Mouse (Mus musculus) ES-E14 (cell line): ENCODE results near the gene Grb2. TPM values are rescaled to one million over a fixed set of nuclear protein-coding genes. Genes with fewer than 3 reads are reported as not detected.
A peak's percentile ranks its signal among the peaks of the same experiment; 100 is the strongest.

Source experiments
- DNase-seq: peaks from one replicate; pipeline ENCODE4 v3.0.0-alpha.2; 2013; ENCODE audit warnings: low read depth, low spot score
- H3K27ac ChIP-seq: 2 replicates; pipeline ENCODE4 v1.5.1; 2012; ENCODE audit warnings: low read depth, mild to moderate bottlenecking, low read length, moderate library complexity, mixed read lengths; ENCODE audit not compliant: poor library complexity, insufficient read depth, severe bottlenecking
- H3K36me3 ChIP-seq: 2 replicates; pipeline ENCODE4 v1.6.1; 2012; ENCODE audit warnings: mild to moderate bottlenecking, low read length, moderate library complexity, mixed read lengths; ENCODE audit not compliant: control insufficient read depth, poor library complexity, insufficient read depth, severe bottlenecking
- H3K4me1 ChIP-seq, 2 experiments: fragments of 150-350 bp in 1 of 2; sonication (generic) in 1 of 2; 2 replicates each; pipeline ENCODE4 v1.6.1; 2012; ENCODE audit warnings: low read length in 2 of 2, mild to moderate bottlenecking in 1 of 2, mixed read lengths in 1 of 2; ENCODE audit not compliant: control insufficient read depth in 2 of 2, insufficient read depth in 2 of 2, poor library complexity in 1 of 2
- H3K4me3 ChIP-seq, 2 experiments: fragments of 150-350 bp in 1 of 2; sonication (generic) in 1 of 2; 2 replicates each; pipeline ENCODE4 v1.5.1; 2012; ENCODE audit warnings: low read length in 2 of 2, low read depth in 1 of 2, mild to moderate bottlenecking in 1 of 2, mixed read lengths in 1 of 2; ENCODE audit not compliant: insufficient read depth in 1 of 2, poor library complexity in 1 of 2, severe bottlenecking in 1 of 2
- H3K9ac ChIP-seq: 2 replicates; pipeline ENCODE4 v1.6.1; 2012; ENCODE audit warnings: low read depth, mild to moderate bottlenecking, low read length, mixed read lengths; ENCODE audit not compliant: poor library complexity, insufficient read depth, severe bottlenecking
- H3K9me3 ChIP-seq: fragments of 150-350 bp; sonication (generic); 2 replicates; pipeline ENCODE4 v1.6.1; 2012; ENCODE audit warnings: low read depth, mild to moderate bottlenecking, low read length; ENCODE audit not compliant: control insufficient read depth, insufficient read depth
- CHD2 ChIP-seq: IDR thresholded peaks from 2 replicates; pipeline ENCODE4 v1.6.1; 2014; ENCODE audit warnings: mild to moderate bottlenecking, low read depth, low read length, inconsistent platforms
- HCFC1 ChIP-seq: IDR thresholded peaks from 2 replicates; pipeline ENCODE4 v1.6.1; 2012; ENCODE audit warnings: low read length, inconsistent platforms, borderline replicate concordance; ENCODE audit not compliant: insufficient read depth
- MAFK ChIP-seq: IDR thresholded peaks from 2 replicates; pipeline ENCODE4 v1.6.1; 2014; ENCODE audit warnings: mild to moderate bottlenecking, low read depth, low read length, inconsistent platforms; ENCODE audit not compliant: insufficient read depth
- ZC3H11A ChIP-seq: IDR thresholded peaks from 2 replicates; pipeline ENCODE4 v1.6.1; 2012; ENCODE audit warnings: low read depth, mild to moderate bottlenecking, inconsistent platforms, low read length, borderline replicate concordance
- ZNF384 ChIP-seq: IDR thresholded peaks from 2 replicates; pipeline ENCODE4 v1.6.1; 2012; ENCODE audit warnings: low read depth, low read length, inconsistent platforms
- in situ Hi-C, 2 experiments: fragments of 600-800 bp; cut with MboI; formaldehyde crosslinking; loops; one replicate each; pipeline ENCODE4 v1.15.1; 2025; ENCODE audit warnings: low sequenced_read_pairs in 2 of 2, inconsistent platforms in 1 of 2; ENCODE audit not compliant: unreplicated experiment in 2 of 2
- total RNA-seq: library from RNA; depleted of rRNA; stranded (reverse); fragments of 300-350 nt; gene quantifications from 2 replicates; pipeline ENCODE4 v1.2.3, GENCODE M21; 2012

The Grb2 gene
- total RNA-seq, 1 experiment = 24.4 TPM

GRCm38 (mm10) chr11:115639540-115639939, 68.9 kb downstream of the Grb2 start:
- no peak overlapping the region for H3K4me3 ChIP-seq
- peaks cover 4% of the 10 kb centered on the region; the same call in 1 of the 2 replicates for H3K36me3 ChIP-seq
- in situ Hi-C loops = no loop called here
- H3K27ac ChIP-seq = peak overlapping the region; percentile 59
- H3K4me1 ChIP-seq = peaks cover 6 to 44% of the 10 kb centered on the region in 2 experiments
- peak overlapping the region; percentile 16; the same call in 1 of the 2 replicates for H3K9ac ChIP-seq
- no peak for DNase-seq
- TF ChIP-seq HCFC1 = no peak
- H3K9me3 ChIP-seq = no peaks in the 10 kb centered on the region

GRCm38 (mm10) chr11:115638498-115639409, 69.6 kb downstream of the Grb2 start:
- no peaks in the 10 kb centered on the region for H3K9me3 ChIP-seq
- TF ChIP-seq CHD2 (no peak), MAFK (no peak), ZNF384 (no peak), HCFC1 (no peak), ZC3H11A (no peak)
- peaks cover 3 to 44% of the 10 kb centered on the region in 2 experiments for H3K4me1 ChIP-seq
- peak overlapping the region; percentile 59; the same call in 1 of the 2 replicates for H3K27ac ChIP-seq
- DNase-seq = no peak
- H3K4me3 ChIP-seq = no peak overlapping the region
- in situ Hi-C loops = no loop called here
- peak overlapping the region; percentile 16; the same call in 1 of the 2 replicates for H3K9ac ChIP-seq
- H3K36me3 ChIP-seq = peaks cover 2% of the 10 kb centered on the region; the same call in 1 of the 2 replicates

- Histone ChIP-seq H3K9ac (peak overlapping the region; percentile 14; the same call in 1 of the 2 replicates), H3K9me3 (no peaks in the 10 kb centered on the region), H3K27ac (no peak overlapping the region), H3K4me1 (peaks cover 3 to 39% of the 10 kb centered on the region in 2 experiments), H3K36me3 (no peaks in the 10 kb centered on the region), H3K4me3 (no peak overlapping the region)
- TF ChIP-seq HCFC1 (no peak), MAFK (no peak), ZNF384 (no peak), ZC3H11A (no peak), CHD2 (no peak)
- in situ Hi-C loops = no loop called here
- DNase-seq = no peak
Measured at GRCm38 (mm10) chr11:115636960-115637359, 71.4 kb downstream of the Grb2 start.

- Histone ChIP-seq H3K27ac (no peak overlapping the region), H3K4me3 (no peak overlapping the region), H3K4me1 (peaks cover 5 to 28% of the 10 kb centered on the region in 2 experiments; a peak in 3 of 4 replicates), H3K36me3 (no peaks in the 10 kb centered on the region), H3K9me3 (no peaks in the 10 kb centered on the region), H3K9ac (no peak overlapping the region)
- in situ Hi-C loops = no loop called here
- DNase-seq = no peak
- TF ChIP-seq ZNF384 = no peak
- no peak for TF ChIP-seq HCFC1
- no peak for TF ChIP-seq ZC3H11A
- no peak for TF ChIP-seq MAFK
- TF ChIP-seq CHD2 = no peak
Measured at GRCm38 (mm10) chr11:115635484-115635883, 72.9 kb downstream of the Grb2 start.
